Mouse (Mus musculus) CH12F3 (cell line): Measurements from ENCODE around the gene Atf6.

ENCODE experiments used
- in situ Hi-C: fragments of 300-500 bp; cut with MboI; formaldehyde crosslinking; loops from 2 replicates; pipeline ENCODE4 v1.14.3; 2020; ENCODE audit warnings: low sequenced_read_pairs

The Atf6 gene

DNA sequence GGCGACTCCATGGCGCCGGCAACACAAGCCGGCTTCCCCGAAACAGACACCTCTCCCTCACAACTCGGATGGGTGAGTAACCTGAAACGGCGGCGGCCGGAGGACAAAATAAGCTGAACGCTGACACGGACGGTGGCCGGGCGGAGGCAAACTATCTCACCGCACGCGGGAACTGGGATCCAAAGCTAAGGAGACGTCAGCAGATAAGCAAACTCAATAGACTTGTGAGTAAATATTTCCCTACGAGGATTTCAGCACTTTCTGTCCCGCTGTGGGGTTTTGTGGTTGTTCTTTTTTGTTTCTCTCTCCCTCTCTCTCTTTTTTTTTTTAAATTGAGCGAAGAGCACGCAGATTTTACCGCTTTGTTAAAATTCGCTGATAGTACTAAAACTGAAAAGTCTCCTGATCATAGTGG, at the start of gene Atf6:
Gene Atf6, minus strand, starts transcription at position 81 of the 415 bp plus-strand sequence.
- in situ Hi-C loops: no loop called here

DNA sequence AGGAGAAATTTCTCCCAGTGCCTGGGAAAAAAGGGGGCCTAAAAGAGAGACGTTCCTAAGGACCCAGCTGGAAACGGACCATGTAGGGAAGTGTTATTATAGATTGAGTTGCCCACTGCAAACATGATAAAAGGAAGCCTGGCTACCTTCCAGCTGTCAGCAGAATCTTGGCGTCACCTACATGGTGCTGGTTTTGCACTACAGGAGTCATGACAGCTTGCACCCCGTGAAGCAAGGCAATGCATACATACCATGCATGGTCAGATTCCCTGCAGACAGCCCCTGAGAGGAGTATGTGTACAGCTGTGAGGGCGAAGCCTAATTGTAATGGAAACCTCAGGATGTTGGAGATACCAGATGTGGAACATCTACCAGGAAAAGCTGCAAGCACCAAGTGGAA, 48.1 kb upstream of the Atf6 start:
- in situ Hi-C loops: no loop called here

DNA sequence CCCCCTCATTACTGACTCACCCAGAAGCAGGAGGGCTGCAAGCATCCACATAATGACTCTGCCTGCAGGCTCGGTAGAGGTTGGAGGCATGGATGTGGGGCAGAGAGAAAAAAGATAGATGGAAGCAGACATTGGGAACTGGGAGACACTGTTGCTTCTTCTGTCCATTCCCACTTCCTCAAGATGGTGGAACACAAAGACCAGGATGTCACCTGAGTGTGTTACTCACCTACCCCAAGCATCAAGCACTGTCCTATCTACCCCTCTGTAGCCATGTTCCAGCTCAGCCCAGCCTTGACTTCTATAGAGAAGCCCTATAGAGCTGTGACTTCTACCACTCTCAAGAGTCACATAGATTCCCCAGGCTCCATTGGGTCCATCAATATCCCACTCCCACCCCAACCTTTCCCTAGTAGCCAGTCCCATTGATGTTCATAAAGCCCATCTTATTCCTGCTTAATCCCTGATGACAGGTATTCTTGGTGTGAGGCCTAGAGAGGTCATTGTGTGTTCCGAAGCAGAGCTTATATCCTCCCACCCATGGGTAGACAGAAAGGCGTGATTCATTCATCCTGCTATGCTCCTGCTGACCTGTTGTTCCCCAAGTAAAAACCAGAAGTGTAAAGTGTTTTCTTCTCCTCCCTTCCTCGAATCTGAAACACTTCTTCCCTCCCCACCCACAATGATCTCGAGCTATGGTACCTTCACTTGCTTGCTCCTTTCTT, 45.5 kb upstream of the Atf6 start, which contains the start of gene Fcrlb:
Gene Fcrlb, minus strand, starts transcription at position 51 of the 725 bp plus-strand sequence.
- in situ Hi-C loops: no loop called here

DNA sequence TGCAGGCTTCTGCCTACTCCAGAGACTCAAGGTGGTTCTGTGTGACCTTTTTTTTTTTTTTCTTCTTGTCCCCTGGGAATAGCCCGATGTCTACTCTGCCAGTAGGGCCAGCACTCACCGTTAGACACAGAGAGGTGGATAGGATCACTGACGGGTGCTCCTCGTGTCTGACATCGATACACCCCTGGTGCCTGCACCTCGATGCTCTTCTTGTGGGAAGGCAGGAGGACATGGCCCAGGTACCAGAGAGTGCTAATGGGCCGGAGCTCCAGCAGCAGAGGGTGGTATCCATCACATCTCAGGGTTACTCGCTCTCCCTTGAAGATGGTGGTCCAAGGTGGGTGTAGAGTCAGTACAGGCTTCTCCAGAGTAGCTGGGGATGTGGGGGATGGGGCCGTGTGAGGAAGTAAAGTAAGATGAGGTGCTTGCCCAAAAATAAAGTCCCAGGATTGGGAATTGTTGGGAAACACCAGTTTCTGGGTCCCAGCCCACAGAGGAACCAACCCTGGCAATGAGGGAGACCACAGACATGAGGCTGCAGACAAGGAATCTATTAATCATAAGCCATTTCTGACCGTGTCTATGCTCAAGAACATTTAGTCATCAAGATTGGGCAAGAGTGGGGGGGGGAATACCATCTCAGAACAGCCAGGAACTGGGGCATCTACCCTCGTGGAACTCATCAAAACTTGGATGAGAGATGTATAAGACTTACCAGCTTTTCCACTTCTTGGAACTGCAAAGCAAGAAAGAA, 44.5 kb upstream of the Atf6 start:
- in situ Hi-C loops: no loop called here

DNA sequence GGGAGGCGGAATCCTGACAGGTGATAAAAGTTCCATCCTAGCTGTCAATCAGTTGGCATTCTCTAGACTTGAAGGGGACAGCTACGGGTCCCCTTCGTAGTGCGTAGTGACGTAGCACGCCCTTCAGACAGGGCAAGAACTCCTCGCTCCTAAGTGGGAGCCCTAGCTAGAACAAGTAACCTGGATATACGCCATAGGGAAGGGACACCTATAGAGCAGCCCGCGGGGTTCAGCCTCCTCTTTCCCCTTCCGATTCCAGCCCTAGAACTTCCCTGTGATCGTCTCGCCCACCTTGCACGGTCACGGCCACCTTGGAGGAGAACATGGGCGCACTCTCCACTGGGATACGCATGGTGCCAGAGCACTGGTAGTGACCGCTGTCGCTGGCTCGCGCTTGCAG, 40.8 kb upstream of the Atf6 start:
- in situ Hi-C loops: no loop called here

DNA sequence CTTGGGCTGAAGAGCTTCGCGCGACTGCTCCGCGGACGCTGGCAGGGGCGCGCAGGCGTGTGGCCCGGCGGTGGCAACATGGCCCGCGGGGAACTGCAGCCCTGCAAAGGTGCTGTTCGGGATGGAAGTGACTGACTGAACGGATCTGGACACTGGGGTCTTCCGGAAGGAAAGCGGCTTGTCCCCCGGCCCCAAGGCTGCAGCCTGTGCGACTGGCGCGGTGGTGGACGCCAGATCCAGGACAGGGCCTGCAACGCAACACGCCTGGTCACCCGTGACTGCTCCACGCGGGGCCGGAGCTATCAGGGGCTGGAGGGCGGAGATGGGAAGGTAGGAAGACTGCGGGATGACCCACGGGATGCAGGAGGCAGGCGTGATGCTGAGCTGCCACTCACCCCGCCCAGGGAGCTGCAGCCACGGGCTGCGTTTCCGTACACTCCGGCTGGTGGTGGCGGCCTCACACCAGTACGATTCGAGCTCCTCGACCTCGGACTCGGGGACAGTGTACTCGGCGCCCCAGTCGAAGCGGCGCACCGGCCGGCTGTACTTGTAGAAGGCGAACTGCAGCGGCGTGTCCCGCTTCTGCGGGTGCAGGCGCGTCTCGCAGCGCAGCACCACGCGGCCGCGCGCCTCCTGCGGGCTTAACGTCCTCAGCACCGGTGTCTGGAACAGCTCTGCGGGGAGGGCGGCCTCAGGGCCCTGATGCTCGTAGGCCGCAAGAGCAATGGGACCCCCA, 40.1 kb upstream of the Atf6 start:
- in situ Hi-C loops: no loop called here

DNA sequence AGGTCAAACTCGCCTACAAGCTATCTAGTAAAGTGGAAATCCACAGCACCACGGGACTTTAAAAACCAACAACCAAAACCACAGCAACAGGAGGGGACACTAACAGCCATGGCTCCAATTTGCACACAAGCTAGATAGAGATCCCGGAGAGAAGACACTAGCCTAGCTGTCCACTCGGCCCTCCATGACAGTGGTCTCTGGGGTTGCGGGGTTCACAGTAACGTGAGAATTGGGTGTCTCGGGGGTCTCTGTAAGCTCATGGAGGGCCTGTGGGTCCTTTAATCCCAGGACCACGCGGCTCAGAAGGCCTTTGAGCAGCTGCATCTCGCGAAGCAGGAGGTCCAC, 39.5 kb upstream of the Atf6 start:
- in situ Hi-C loops: no loop called here

DNA sequence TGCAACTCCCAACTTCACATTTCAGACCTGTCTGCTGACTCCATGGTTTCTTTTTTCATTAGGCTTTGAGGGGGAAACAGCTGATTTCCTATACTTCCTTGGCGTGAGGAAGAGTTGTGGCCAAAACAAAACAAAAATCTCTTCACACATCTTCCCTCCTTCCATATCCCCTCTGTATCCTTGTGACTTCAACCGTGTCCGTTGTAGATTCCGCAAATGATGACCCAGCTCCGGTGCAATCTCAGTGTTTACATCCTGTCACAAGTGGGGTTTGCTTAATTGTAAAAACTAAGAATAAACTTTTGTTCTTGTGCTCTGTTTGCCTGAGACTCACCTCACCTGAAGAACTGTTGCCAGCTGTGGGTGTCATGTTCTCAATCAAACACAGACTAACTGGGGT, 35.9 kb upstream of the Atf6 start:
- in situ Hi-C loops: no loop called here

DNA sequence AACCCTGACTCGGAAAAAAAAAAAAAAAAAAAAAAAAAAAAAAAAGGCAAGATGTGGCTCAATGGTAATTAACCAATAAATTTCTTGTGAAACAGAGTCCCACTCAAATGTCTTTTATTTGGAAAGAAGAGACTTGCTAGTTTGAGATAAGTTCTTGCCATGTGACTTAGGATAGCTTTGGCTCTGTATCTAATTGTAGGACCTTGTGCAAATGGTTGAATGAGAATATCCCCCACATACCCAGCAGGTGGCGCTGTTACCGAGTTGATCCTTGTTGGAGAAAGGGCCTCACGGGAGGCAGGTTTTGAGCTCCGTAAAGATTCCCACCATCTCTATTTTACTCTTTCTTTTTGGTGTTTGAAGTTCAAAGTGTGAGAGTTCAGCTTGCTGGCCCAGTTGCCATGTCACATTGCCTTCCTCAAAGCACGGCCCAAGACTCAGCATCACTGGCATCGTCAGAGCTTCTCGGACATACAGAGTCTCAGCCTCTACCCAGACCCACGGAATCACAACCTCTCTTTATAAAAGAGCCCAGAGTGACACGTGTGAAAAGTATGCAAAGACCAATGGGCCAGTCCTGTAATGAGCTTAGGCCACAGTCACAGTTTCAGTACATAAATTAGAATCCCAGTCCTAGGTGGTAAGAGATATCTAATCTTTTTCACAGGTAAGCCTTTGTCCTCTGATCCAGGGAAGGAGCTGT, 34.1 kb upstream of the Atf6 start:
- in situ Hi-C loops: no loop called here

DNA sequence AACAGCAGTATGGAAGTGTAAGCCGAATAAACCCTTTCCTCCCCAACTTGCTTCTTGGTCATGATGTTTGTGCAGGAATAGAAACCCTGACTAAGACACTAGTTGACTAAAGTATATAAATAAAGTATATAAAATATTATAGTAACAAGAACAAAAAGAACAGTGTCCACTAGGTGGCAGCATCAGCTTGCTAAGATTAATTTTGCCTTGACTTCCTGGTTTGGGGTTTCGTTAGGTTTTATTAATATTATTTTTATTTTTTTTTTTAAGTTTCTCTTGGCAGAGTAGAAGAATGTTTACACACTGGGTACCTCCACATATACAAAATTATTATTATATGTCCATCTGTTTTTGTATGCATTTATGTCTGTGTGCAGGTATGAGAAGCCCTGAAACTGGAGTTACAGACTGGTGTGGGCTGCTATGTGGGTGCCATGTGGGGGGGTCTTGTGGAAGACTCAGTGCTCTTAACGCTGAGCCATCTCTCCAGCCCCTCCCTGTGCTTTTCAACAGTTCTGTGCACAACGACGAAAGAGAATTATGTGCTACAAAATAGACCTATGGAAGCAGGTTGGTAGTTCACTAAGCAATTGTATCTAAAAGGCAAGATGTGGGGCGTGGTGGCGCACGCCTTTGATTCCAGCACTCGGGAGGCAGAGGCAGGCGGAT, 33.4 kb upstream of the Atf6 start:
- in situ Hi-C loops: no loop called here

DNA sequence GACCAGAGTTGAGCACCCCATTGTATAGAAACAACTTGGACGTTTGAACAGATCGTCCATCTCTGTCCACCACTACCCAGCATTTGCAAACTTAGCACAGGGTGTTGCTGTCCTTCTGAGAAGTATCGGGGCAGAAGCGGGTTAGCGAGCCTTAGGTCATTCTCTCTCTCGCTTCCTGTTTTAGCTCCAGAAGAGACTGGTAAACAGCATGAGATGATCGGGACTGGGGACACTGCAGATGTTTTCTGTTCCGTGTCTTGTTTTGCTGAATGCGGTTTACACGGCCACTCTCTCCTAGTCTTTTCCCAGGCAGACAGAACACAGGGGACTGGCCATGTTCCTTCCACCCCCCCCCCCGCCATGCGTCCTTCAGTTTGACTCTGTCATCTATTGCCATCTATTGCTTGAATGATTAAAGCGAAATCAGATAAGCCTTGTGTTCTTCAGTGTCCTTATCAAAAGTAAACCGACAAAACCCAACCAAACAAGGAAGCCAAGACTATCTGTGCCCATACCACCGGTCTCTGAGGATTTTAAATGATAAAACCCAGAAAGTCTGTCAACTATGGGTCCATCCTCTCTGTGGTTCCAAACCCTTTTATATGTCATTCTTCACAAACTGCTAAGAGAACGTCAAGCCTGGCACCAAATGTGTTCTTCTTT, 31.0 kb upstream of the Atf6 start:
- in situ Hi-C loops: loop anchor here (5.0 to 10.0 kb wide), 3 partner anchors 94 to 336 kb away; partner anchors contain the start of gene Fcer1g

DNA sequence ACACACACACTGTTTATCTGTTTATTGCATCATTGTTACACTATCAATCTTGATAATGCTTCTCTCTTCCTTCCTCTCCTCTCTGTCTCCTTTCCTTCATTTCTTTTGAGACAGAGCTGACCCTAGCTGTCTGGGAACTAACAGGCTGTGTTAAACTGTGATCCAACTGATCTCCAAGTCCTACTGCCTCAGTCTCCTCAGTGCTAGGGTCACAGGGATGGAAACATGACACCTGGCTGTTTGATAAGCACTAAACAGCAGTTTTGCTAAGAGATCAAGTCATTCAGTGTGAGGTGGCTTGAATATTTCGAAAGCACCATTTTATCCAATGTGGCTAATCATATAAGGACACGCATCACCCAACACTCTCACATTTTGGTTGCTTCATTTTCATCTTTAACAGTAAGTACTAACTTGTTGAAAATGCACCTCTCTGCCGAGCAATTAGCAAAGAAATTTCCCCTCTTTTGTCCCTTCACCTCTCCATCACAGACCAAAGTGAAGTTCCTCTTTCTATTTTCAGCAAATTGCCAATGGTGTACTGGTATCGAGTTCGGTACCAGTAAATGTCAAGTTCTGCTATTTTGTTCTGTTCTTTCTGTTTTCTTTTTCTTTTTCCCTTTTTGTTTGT, 29.2 kb upstream of the Atf6 start:
- in situ Hi-C loops: loop anchor here (5.0 to 10.0 kb wide), 3 partner anchors 96 to 338 kb away; partner anchors contain the start of gene Fcer1g

DNA sequence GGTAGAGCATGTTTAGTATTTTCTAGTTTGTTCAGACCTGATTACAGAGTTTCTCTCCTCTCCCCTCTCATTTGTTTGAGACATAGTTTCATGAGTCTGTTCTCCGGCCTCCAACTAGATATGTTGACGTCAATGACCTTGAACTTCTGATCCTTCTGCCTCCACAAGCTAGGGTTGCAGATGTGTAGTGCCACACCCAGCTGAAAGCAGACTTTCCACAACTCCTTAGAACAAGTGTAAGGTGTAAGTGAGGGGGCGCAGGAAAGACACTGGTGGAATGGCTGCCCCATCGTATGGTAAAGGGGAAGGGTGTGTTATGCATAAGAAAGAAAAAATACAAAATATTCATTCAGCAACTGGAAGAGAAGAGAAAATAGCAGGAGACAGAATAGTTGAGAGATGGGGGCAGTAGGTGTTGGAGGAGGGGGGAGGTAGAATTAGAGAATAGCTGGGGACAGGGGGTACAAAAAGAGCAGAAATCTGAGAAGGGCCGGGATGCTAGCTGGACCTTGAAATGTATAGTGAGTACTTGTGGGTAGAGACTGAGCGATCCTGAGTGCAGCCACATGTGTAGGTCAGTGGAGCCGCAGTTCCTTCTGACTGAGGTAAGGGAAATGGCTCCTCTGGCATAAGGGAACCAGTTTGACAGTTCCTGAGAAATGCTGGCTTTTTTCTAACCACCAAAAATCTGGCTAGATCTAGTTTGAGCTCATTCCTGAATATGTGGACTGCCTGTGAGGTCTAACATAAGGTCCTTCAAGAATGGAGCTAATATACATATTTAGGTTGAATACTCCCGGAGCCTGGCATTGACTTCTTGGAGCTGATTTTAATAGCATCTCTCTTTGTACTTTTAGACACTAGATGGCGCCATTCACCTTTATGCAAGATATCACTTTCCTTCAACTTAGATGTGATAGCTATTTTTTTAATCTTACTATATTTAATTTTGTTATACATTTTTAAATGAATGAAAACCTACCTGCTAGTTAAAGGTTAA, 27.3 kb upstream of the Atf6 start:
- in situ Hi-C loops: loop anchor here (5.0 to 10.0 kb wide), 3 partner anchors 97 to 340 kb away; partner anchors contain the start of gene Fcer1g

DNA sequence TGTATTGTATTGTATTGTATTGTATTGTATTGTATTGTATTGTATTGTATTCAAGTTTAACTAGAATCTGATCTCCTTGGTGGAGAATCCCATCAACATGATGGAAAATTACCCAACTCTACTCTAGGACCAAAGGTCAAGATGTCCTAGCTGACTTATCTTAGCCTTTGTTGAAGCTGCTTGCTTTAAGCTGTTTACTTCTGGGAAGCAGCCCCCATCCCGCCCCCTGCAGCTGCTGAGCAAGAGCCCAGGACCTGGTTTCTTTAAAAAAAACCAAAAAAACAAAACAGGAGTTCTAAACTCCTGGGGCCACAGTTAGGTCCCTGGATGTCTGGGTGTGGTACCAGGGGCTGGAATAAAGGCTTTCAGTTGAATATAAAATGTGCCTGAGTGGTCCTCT, 24.7 kb upstream of the Atf6 start:
- in situ Hi-C loops: loop anchor here (10.0 kb wide), 1 partner anchor 343 kb away; the partner anchor contains the start of gene Fcer1g

DNA sequence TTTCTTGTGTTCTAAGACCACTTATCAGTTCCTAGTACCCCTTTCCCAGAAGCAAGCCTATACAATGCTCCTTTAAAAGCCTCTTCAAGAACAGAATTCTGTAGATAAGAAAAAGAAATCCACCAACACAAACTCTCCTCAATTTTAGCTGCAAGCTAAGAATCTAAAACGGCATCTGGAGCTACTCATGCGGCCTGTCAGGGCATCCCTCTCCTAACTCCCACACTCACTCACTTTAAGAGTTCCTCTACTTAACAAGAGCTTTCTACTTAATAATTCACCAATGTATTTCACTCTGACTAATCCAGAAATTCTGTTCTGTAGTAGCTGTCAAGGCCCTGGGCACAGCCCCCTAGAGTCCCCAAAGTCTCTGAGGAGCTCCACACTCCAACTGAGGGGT, 24.1 kb upstream of the Atf6 start:
- in situ Hi-C loops: loop anchor here (10.0 kb wide), 1 partner anchor 343 kb away; the partner anchor contains the start of gene Fcer1g

DNA sequence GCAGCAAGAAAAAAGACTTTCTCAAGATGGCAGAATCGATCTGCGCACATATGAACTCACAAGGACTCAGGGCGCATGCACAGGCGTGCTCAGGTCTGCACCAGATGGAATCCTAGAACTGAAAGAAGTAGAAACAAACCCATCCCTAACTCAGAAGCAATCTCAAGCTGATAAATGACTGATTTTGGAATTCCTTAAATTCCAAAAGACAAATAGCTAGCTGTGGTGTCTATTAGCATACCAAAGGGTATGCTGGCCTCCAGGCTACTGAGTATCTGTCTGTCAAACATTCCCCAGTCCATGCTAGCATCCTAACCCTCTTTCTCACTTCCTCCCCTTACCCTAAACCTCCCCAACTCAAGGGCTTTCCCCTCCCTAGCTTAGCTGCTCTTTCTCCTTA, 21.7 kb upstream of the Atf6 start:
- in situ Hi-C loops: no loop called here

DNA sequence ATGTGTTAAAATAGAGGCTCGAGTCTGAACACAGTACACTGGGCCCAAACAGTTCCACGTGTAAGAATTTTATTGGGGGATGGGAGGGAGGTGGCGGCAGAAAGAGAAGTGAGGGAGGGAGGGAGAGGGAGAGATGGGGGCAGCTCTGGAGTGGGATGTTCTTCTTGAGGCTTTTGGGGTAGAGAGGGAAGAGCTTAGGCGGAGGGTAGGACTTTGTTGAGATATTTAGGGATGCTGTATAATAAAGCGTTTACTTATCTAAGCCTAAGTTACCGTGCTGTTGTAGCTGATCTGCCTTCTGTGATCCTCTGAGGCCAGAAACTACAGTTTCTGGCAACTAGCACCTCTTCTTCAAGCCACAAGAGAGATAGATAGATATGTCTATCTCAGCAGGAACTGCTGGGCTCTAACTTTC, 18.5 kb upstream of the Atf6 start:
- in situ Hi-C loops: no loop called here

DNA sequence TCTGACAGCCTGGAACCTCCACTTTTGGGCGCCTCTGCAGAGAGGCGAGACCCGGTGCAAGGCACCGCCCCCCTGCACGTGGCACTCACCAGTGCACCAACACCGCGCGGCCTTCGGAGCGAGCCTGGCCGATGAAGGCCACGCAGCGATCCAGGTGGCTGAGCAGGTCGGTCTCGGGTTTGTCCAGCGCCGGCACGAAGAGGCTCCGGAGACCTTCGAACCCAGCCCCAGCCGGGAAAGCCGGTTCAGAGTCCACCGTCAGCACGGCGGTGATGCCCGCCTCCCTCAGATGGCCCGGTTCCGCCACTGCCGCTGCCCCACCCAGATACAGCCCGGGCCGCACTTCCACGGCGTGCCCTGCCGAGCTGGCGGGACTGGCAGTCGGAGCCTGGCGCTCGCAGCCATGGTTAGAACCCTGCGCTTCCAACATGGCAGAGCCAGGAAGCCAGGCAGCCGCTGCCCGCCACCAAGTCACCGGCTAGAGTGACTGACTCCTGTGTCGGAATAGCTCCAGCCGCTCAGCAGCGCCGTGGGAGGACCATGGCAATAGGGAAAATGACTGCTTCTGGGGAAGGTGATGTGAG, 17.5 kb upstream of the Atf6 start, which contains the start of the genes Gm26620 and Dusp12:
Gene Gm26620, plus strand, starts transcription at position 88 of the 584 bp plus-strand sequence.
Gene Dusp12, minus strand, starts transcription at position 563 of the 584 bp plus-strand sequence.
- in situ Hi-C loops: no loop called here
